Mouse (Mus musculus): ENCODE results near the gene Fbxl5. TPM values are rescaled to one million over a fixed set of nuclear protein-coding genes. Genes with fewer than 3 reads are reported as not detected.

The Fbxl5 gene
- total and polyA plus RNA-seq, 3 experiments, result 20.0 to 124 (median 64.5) TPM

DNA sequence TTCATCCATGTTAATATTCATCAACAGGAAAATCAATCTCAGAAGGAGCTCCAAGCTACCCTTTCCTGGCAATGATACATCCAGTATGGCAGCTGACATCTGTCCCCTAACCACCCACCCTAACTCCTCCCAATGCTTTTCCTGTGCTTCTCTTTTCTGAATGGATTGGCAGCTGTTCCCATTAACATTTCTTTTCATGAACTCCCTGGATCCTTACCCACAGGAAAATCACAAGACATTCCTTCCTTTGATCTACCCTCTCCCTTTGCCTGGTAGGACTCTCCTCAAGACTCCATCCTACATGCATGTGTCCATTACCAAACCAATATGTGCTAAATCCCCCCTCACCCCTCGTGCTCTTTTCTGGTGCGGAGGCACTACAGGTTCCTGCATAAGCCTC is 6.9 kb downstream of the Fbxl5 start:
- H3K27me3 ChIP-seq (ENCODE audit: insufficient read depth, low read length), result peaks cover 18% of the 10 kb centered on the region
- no peak for DNase-seq (ENCODE audit: low spot score)
- no peak for ATAC-seq (ENCODE audit: extremely low read depth, insufficient number of reproducible peaks, low FRiP score, poor library complexity, severe bottlenecking)
- no peaks in the 10 kb centered on the region for H3K36me3 ChIP-seq (replicated peaks)
- H3K4me3 ChIP-seq (ENCODE audit: low read depth, low read length), result no peak overlapping the region
- no peaks in the 10 kb centered on the region for H3K9me3 ChIP-seq (replicated peaks)
- no peak for TF ChIP-seq GATA1 (IDR thresholded peaks at IDR 0.05; ENCODE audit: borderline replicate concordance, low read length)
- TF ChIP-seq GATA2 (IDR thresholded peaks at IDR 0.05; ENCODE audit: borderline replicate concordance, low read depth, low read length), result no peak
- no peak for TF ChIP-seq POLR2AphosphoS5 (IDR thresholded peaks at IDR 0.05; ENCODE audit: insufficient replicate concordance, low read depth, low read length)
- no peak for TF ChIP-seq TAL1 (conservative IDR thresholded peaks at IDR 0.05; ENCODE audit: low read depth, low read length)
- no peak for TF ChIP-seq CTCF (IDR thresholded peaks at IDR 0.05; ENCODE audit: low read depth, low read length)
- no peaks in the 10 kb centered on the region for H3K4me1 ChIP-seq (ENCODE audit: insufficient read depth, low read depth, low read length)

DNA sequence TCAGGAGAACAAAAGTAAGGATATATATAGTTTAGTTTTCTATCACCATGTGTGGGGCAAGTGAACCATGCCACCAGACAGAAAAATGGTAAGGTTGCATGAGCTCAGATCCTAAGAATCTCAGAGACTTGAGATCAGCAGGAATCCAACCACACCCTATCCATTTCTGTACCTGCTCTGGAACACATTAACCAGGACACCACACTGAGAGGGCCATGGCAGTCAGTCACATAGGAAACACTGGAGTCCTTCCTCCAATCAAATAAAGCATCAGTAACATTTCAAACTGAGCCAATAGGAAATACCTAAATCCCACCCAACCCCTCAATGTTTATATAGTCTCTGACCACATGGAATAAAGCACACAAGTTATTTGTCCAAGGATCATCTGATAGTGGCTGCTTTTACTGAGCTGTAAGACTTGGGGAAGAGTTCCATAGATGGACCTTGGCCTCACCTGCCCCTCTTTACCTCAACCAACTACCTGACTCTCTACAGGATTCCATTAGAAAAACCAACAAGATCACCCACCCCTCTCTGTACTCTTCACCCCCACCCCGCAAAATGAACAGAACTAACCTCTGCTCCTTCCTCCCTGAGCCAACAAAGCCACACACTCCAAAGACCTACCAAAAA is 10.9 kb downstream of the Fbxl5 start:
- TF ChIP-seq CTCF (IDR thresholded peaks at IDR 0.05; ENCODE audit: low read depth, low read length) (no peak), GATA2 (IDR thresholded peaks at IDR 0.05; ENCODE audit: borderline replicate concordance, low read depth, low read length) (no peak), GATA1 (IDR thresholded peaks at IDR 0.05; ENCODE audit: borderline replicate concordance, low read length) (no peak), POLR2AphosphoS5 (IDR thresholded peaks at IDR 0.05; ENCODE audit: insufficient replicate concordance, low read depth, low read length) (no peak), TAL1 (conservative IDR thresholded peaks at IDR 0.05; ENCODE audit: low read depth, low read length) (no peak)
- Histone ChIP-seq H3K4me3 (ENCODE audit: low read depth, low read length) (no peak overlapping the region), H3K9me3 (replicated peaks) (no peaks in the 10 kb centered on the region), H3K4me1 (ENCODE audit: insufficient read depth, low read depth, low read length) (no peaks in the 10 kb centered on the region), H3K27me3 (ENCODE audit: insufficient read depth, low read length) (peaks cover 9% of the 10 kb centered on the region), H3K36me3 (replicated peaks) (no peaks in the 10 kb centered on the region)
- ATAC-seq (ENCODE audit: extremely low read depth, insufficient number of reproducible peaks, low FRiP score, poor library complexity, severe bottlenecking) (no peak), DNase-seq (ENCODE audit: low spot score) (no peak)

DNA sequence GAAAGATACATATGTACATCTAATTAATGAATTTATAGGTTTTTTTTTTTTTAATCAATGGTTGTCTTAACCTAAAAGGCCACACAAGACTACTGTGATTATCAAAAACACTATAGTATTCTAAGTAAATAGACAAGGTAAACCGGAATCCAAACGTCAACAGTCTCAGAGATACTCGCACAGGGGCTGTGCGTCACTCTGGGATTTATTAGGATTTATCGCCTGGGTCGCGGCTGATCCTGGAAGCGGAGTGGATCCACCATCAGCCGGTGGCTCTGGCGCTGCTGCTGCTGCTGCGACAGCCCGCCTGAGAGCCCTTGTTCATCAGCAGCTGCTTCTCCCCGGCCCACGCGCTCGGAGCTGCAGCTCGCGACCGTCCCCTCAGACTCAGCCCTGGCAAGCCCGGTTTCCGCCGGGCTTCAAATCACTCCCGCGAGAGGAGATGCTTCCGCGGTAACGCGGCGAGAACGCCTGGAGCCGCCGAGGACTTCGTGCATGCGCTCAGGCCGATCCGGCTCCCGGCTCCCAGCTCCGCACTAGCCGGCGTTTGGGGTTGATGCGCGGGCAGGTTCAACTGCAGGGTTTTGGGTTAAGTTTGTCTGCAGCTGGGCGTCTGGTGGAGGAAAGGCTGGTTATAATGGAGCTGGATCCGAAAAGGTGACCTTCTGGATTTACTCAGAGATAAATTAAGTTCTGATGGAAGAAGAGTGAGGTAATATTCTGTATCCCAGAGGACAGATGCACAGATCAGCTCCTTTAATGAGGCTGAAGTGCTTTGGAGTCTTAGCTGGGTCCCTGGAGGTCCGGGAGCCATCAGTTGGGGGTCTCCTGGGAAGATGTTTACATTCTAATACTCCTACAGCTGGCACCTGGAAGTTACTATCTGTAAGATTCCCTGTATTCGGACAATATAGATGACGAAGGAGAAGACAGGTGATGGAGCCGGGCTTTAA is 13.4 kb downstream of the Fbxl5 start:
- no peak overlapping the region for H3K4me3 ChIP-seq (ENCODE audit: low read depth, low read length)
- H3K9me3 ChIP-seq (replicated peaks), result no peaks in the 10 kb centered on the region
- H3K36me3 ChIP-seq (replicated peaks), result no peaks in the 10 kb centered on the region
- peaks cover 2% of the 10 kb centered on the region; the same call in 1 of the 2 replicates for H3K27me3 ChIP-seq (ENCODE audit: insufficient read depth, low read length)
- DNase-seq (ENCODE audit: low spot score) (no peak), ATAC-seq (ENCODE audit: extremely low read depth, insufficient number of reproducible peaks, low FRiP score, poor library complexity, severe bottlenecking) (no peak)
- no peak for TF ChIP-seq TAL1 (conservative IDR thresholded peaks at IDR 0.05; ENCODE audit: low read depth, low read length)
- no peak for TF ChIP-seq CTCF (IDR thresholded peaks at IDR 0.05; ENCODE audit: low read depth, low read length)
- TF ChIP-seq GATA2 (IDR thresholded peaks at IDR 0.05; ENCODE audit: borderline replicate concordance, low read depth, low read length), result no peak
- no peak for TF ChIP-seq GATA1 (IDR thresholded peaks at IDR 0.05; ENCODE audit: borderline replicate concordance, low read length)
- TF ChIP-seq POLR2AphosphoS5 (IDR thresholded peaks at IDR 0.05; ENCODE audit: insufficient replicate concordance, low read depth, low read length), result no peak
- H3K4me1 ChIP-seq (ENCODE audit: insufficient read depth, low read depth, low read length), result no peaks in the 10 kb centered on the region

- no peak for ATAC-seq (ENCODE audit: extremely low read depth, insufficient number of reproducible peaks, low FRiP score, poor library complexity, severe bottlenecking)
- Histone ChIP-seq H3K27me3 (ENCODE audit: insufficient read depth, low read length) (peaks cover 2% of the 10 kb centered on the region; the same call in 1 of the 2 replicates), H3K9me3 (replicated peaks) (no peaks in the 10 kb centered on the region), H3K36me3 (replicated peaks) (no peaks in the 10 kb centered on the region), H3K4me3 (ENCODE audit: low read depth, low read length) (no peak overlapping the region), H3K4me1 (ENCODE audit: insufficient read depth, low read depth, low read length) (no peaks in the 10 kb centered on the region)
- TF ChIP-seq CTCF (IDR thresholded peaks at IDR 0.05; ENCODE audit: low read depth, low read length) (no peak), GATA2 (IDR thresholded peaks at IDR 0.05; ENCODE audit: borderline replicate concordance, low read depth, low read length) (no peak), TAL1 (conservative IDR thresholded peaks at IDR 0.05; ENCODE audit: low read depth, low read length) (no peak), GATA1 (IDR thresholded peaks at IDR 0.05; ENCODE audit: borderline replicate concordance, low read length) (no peak), POLR2AphosphoS5 (IDR thresholded peaks at IDR 0.05; ENCODE audit: insufficient replicate concordance, low read depth, low read length) (no peak)
- no peak for DNase-seq (ENCODE audit: low spot score)
Observed at GRCm38 (mm10) chr5:43806914-43807313, 14.5 kb downstream of the Fbxl5 start.

- H3K9me3 ChIP-seq (replicated peaks), result no peaks in the 10 kb centered on the region
- TF ChIP-seq GATA1 (IDR thresholded peaks at IDR 0.05; ENCODE audit: borderline replicate concordance, low read length) (no peak), TAL1 (conservative IDR thresholded peaks at IDR 0.05; ENCODE audit: low read depth, low read length) (no peak), GATA2 (IDR thresholded peaks at IDR 0.05; ENCODE audit: borderline replicate concordance, low read depth, low read length) (no peak), CTCF (IDR thresholded peaks at IDR 0.05; ENCODE audit: low read depth, low read length) (no peak), POLR2AphosphoS5 (IDR thresholded peaks at IDR 0.05; ENCODE audit: insufficient replicate concordance, low read depth, low read length) (no peak)
- no peaks in the 10 kb centered on the region for H3K4me1 ChIP-seq (ENCODE audit: insufficient read depth, low read depth, low read length)
- DNase-seq (ENCODE audit: low spot score) (no peak), ATAC-seq (ENCODE audit: extremely low read depth, insufficient number of reproducible peaks, low FRiP score, poor library complexity, severe bottlenecking) (no peak)
- H3K36me3 ChIP-seq (replicated peaks), result no peaks in the 10 kb centered on the region
- H3K4me3 ChIP-seq (ENCODE audit: low read depth, low read length), result no peak overlapping the region
- peaks cover 2% of the 10 kb centered on the region; the same call in 1 of the 2 replicates for H3K27me3 ChIP-seq (ENCODE audit: insufficient read depth, low read length)
Observed at GRCm38 (mm10) chr5:43806340-43806739, 15.1 kb downstream of the Fbxl5 start.

GRCm38 (mm10) chr5:43805401-43805800 is 16.0 kb downstream of the Fbxl5 start:
- ATAC-seq (ENCODE audit: extremely low read depth, insufficient number of reproducible peaks, low FRiP score, poor library complexity, severe bottlenecking), result no peak
- Histone ChIP-seq H3K36me3 (replicated peaks) (no peaks in the 10 kb centered on the region), H3K9me3 (replicated peaks) (no peaks in the 10 kb centered on the region), H3K27me3 (ENCODE audit: insufficient read depth, low read length) (no peaks in the 10 kb centered on the region; the same call in 1 of the 2 replicates), H3K4me1 (ENCODE audit: insufficient read depth, low read depth, low read length) (peaks cover 3% of the 10 kb centered on the region), H3K4me3 (ENCODE audit: low read depth, low read length) (no peak overlapping the region)
- TF ChIP-seq GATA1 (IDR thresholded peaks at IDR 0.05; ENCODE audit: borderline replicate concordance, low read length) (no peak), TAL1 (conservative IDR thresholded peaks at IDR 0.05; ENCODE audit: low read depth, low read length) (no peak), CTCF (IDR thresholded peaks at IDR 0.05; ENCODE audit: low read depth, low read length) (no peak), GATA2 (IDR thresholded peaks at IDR 0.05; ENCODE audit: borderline replicate concordance, low read depth, low read length) (no peak), POLR2AphosphoS5 (IDR thresholded peaks at IDR 0.05; ENCODE audit: insufficient replicate concordance, low read depth, low read length) (no peak)
- DNase-seq (ENCODE audit: low spot score), result no peak

Data from G1E (cell line).